Mouse (Mus musculus) kidney, adult 11 months (tissue): Measurements from ENCODE around the gene Ism2.
A peak's percentile ranks its signal among the peaks of the same experiment; 100 is the strongest.
"Not testable (repeated sequence)": the region's sequence is repeated elsewhere in the genome, so short reads cannot be mapped to it uniquely, and the experiment has no call there.

Experiments used
- DNase-seq: peaks from one replicate; pipeline ENCODE4 v3.0.0; 2022

Gene Ism2

GRCm38 (mm10) chr12:87299657-87300440 is at the start of gene Ism2:
TSS of gene Ism2 (minus strand) at chr12:87299705.
- DNase-seq, result peak; percentile 7

GRCm38 (mm10) chr12:87348029-87348428 is 48.5 kb upstream of the Ism2 start:
- DNase-seq, result no peak

- DNase-seq, result no peak
Observed at GRCm38 (mm10) chr12:87347511-87347910, 48.0 kb upstream of the Ism2 start.

GRCm38 (mm10) chr12:87343084-87343605 is 43.6 kb upstream of the Ism2 start:
- DNase-seq, result no peak

GRCm38 (mm10) chr12:87338082-87338481 is 38.6 kb upstream of the Ism2 start:
- DNase-seq, result no peak

- no peak for DNase-seq
Observed at GRCm38 (mm10) chr12:87334886-87335285, 35.4 kb upstream of the Ism2 start.

- DNase-seq, result no peak
Observed at GRCm38 (mm10) chr12:87333794-87334193, 34.3 kb upstream of the Ism2 start.

GRCm38 (mm10) chr12:87332511-87332910 is 33.0 kb upstream of the Ism2 start:
- peak; percentile 7 for DNase-seq

- DNase-seq, result no peak
Observed at GRCm38 (mm10) chr12:87331908-87332307, 32.4 kb upstream of the Ism2 start.

GRCm38 (mm10) chr12:87331053-87331456 is 31.6 kb upstream of the Ism2 start:
- peak; percentile 10 for DNase-seq

GRCm38 (mm10) chr12:87330213-87330612 is 30.7 kb upstream of the Ism2 start:
- no peak for DNase-seq

GRCm38 (mm10) chr12:87328025-87328424 is 28.5 kb upstream of the Ism2 start:
- DNase-seq, result no peak

GRCm38 (mm10) chr12:87327610-87328009 is 28.1 kb upstream of the Ism2 start:
- DNase-seq, result no peak

- no peak for DNase-seq
Observed at GRCm38 (mm10) chr12:87325452-87325851, 25.9 kb upstream of the Ism2 start.

- DNase-seq, result no peak
Observed at GRCm38 (mm10) chr12:87319229-87319628, 19.7 kb upstream of the Ism2 start.

GRCm38 (mm10) chr12:87317951-87318350 is 18.4 kb upstream of the Ism2 start:
- DNase-seq, result no peak

- DNase-seq, result no peak
Observed at GRCm38 (mm10) chr12:87313098-87313497, 13.6 kb upstream of the Ism2 start.

GRCm38 (mm10) chr12:87306584-87306844 is 7.0 kb upstream of the Ism2 start:
- not testable (repeated sequence) for DNase-seq

GRCm38 (mm10) chr12:87305767-87306583 is 6.5 kb upstream of the Ism2 start:
- no peak for DNase-seq

- no peak for DNase-seq
Observed at GRCm38 (mm10) chr12:87301189-87301588, 1.7 kb upstream of the Ism2 start.

- DNase-seq, result peak; percentile 5
Observed at GRCm38 (mm10) chr12:87300441-87300690, 861 bp upstream of the Ism2 start.

- DNase-seq, result peak; percentile 4
Observed at GRCm38 (mm10) chr12:87299037-87299656, 358 bp downstream of the Ism2 start.

GRCm38 (mm10) chr12:87293934-87294333 is 5.6 kb downstream of the Ism2 start:
- no peak for DNase-seq

GRCm38 (mm10) chr12:87289100-87289499 is 10.4 kb downstream of the Ism2 start:
- DNase-seq, result no peak
